Mouse (Mus musculus) macrophage (primary cell): ENCODE results near the gene Wdr11. TPM values are rescaled to one million over a fixed set of nuclear protein-coding genes. Genes with fewer than 3 reads are reported as not detected.

Experiments used
- H3K27ac ChIP-seq: fragments of 350-480 bp; formaldehyde crosslinking; 2 replicates; pipeline ENCODE4 v1.9.0; 2021
- H3K36me3 ChIP-seq: fragments of 350-480 bp; formaldehyde crosslinking; 2 replicates; pipeline ENCODE4 v1.9.0; 2021; ENCODE audit errors: inconsistent target
- H3K4me3 ChIP-seq: fragments of 350-480 bp; formaldehyde crosslinking; 2 replicates; pipeline ENCODE4 v1.9.0; 2021; ENCODE audit errors: inconsistent target
- H3K79me2 ChIP-seq: fragments of 350-480 bp; formaldehyde crosslinking; 2 replicates; pipeline ENCODE4 v1.9.0; 2021; ENCODE audit errors: inconsistent target
- WGBS: methylation state at CpG from one replicate; pipeline ENCODE4 v1.1.7; 2026; ENCODE audit warnings: inconsistent platforms; ENCODE audit not compliant: missing documents; 5-methylcytosine and 5-hydroxymethylcytosine counted together
- polyA plus RNA-seq: library from polyadenylated mRNA; stranded (reverse); fragments of 250-400 nt; gene quantifications from 3 replicates; pipeline ENCODE4 v1.2.4, GENCODE M21; 2018; ENCODE audit warnings: inconsistent platforms
- total RNA-seq, 78 experiments: library from RNA; depleted of rRNA; stranded (reverse); fragments of 250-400 nt; gene quantifications; 1 replicate in 9 of 78; 2 replicates in 24 of 78; 3 replicates in 43 of 78; 4 replicates in 2 of 78; pipeline ENCODE4 v1.2.4; 2018; ENCODE audit warnings: inconsistent platforms in 56 of 78

The Wdr11 gene
- 100 to 1,000 TPM in 24 of 26 experiments, 10 to 100 TPM in 2; 94.8 to 286 (median 147) TPM for total RNA-seq (2018; cell fraction: chromatin; rRNA removed)
- 10 to 100 TPM; 30.8 to 72.6 (median 42.5) TPM for total RNA-seq (2018; cell fraction: cytosol; rRNA removed)
- 100 to 1,000 TPM in 10 of 26 experiments, 10 to 100 TPM in 16; 57.7 to 172 (median 81.8) TPM for total RNA-seq (2018; cell fraction: nucleus; rRNA removed)
- 42.8 to 53.4 TPM (median 50.1 TPM) in 3 replicates for polyA plus RNA-seq

GRCm38 (mm10) chr7:129591371-129592131 lies at the start of gene Wdr11:
Gene Wdr11, plus strand, starts transcription at chr7:129591863.
- Histone ChIP-seq H3K36me3 (peaks cover 13% of the 10 kb centered on the region; the same call in 1 of the 2 replicates), H3K27ac (peak within 1 kb of the TSS; percentile 88), H3K79me2 (peaks cover 47% of the 10 kb centered on the region), H3K4me3 (peak within 1 kb of the TSS; percentile 92)
- 5% methylated on average over 37 of the region's 37 CpGs for WGBS

- no peak overlapping the region for H3K4me3 ChIP-seq
- no peak overlapping the region for H3K27ac ChIP-seq
- 91% methylated on average over 1 of the region's 1 CpGs for WGBS
- no peaks in the 10 kb centered on the region for H3K36me3 ChIP-seq
- no peaks in the 10 kb centered on the region for H3K79me2 ChIP-seq
Measured at GRCm38 (mm10) chr7:129567541-129567940, 24.1 kb upstream of the Wdr11 start.

DNA sequence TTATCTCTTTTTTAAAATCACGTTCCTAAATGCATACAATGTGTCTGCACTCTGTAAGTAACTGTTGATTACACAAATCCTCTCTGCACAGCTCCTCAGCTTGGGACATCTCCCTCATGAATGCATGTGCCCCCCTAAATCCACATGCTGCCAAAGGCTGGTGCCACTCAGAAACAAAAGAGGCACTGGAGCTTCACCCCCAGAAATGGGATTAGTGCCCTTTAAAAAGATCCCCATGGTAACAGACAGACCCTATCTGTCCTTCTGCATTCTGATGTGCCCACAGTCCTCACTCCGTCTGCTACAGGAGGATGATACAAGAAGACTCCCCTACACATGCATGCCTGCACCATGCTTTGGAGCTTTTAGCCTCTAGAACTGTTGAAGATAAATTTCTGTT lies 23.3 kb upstream of the Wdr11 start:
- no peak overlapping the region for H3K4me3 ChIP-seq
- H3K79me2 ChIP-seq: no peaks in the 10 kb centered on the region
- H3K36me3 ChIP-seq: no peaks in the 10 kb centered on the region
- WGBS: 96% methylated on average over 2 of the region's 2 CpGs
- no peak overlapping the region for H3K27ac ChIP-seq

DNA sequence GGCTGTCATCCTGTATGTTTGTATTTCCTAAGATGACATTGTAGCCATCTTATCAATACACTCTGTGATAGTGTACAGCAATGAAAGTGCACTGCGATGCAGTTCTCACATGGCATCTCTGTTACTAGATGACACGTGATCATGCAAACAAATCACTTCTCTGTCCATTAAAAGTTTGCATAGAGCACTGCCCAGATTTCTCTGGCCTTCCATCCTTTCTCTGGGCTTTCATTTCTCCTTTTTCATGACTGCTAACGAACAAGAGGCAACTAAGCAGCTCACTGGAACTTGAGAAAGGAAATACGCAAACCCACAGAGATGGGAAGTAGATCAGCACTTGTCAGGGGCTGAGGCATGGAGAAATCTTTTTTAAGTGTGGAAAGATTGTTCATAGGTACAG lies 17.2 kb upstream of the Wdr11 start:
- H3K27ac ChIP-seq: peak overlapping the region; percentile 98
- WGBS: 15% methylated on average over 4 of the region's 4 CpGs
- no peaks in the 10 kb centered on the region for H3K79me2 ChIP-seq
- no peaks in the 10 kb centered on the region for H3K36me3 ChIP-seq
- no peak overlapping the region for H3K4me3 ChIP-seq

DNA sequence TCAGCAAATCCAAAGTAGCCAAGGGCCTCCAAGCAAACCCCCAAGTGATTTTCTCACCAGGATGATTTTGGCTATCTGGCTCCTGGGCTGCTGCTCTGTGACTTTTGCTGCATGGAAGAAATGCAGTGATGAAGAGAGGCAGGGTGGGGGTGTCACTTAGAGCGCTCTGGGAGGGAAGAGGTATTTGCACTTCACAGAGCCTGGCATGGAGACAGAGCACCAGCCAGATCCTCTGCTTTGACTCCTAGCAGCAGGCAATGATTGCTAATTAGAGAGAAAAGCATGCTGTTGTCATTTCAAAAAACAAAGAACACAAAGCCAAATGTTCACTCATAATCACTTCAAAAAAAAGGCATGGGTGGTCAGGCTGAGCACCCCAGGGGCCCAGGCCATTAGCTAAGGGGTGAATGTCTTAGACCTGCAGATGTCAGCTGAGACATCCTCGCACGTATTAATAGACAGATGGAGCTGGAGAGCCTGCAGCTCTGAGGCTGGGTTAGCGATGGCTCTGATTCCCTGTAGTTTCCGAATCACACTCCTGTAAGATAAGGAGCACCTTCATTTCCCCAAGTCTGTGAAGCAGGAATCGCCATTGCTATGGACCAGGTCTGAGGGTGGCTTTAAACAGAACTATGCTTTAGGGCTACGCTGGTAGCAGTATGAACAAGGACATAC lies 16.4 kb upstream of the Wdr11 start:
- no peaks in the 10 kb centered on the region for H3K79me2 ChIP-seq
- peak overlapping the region; percentile 98 for H3K27ac ChIP-seq
- WGBS: 56% methylated on average over 7 of the region's 7 CpGs
- H3K4me3 ChIP-seq: no peak overlapping the region
- H3K36me3 ChIP-seq: no peaks in the 10 kb centered on the region

DNA sequence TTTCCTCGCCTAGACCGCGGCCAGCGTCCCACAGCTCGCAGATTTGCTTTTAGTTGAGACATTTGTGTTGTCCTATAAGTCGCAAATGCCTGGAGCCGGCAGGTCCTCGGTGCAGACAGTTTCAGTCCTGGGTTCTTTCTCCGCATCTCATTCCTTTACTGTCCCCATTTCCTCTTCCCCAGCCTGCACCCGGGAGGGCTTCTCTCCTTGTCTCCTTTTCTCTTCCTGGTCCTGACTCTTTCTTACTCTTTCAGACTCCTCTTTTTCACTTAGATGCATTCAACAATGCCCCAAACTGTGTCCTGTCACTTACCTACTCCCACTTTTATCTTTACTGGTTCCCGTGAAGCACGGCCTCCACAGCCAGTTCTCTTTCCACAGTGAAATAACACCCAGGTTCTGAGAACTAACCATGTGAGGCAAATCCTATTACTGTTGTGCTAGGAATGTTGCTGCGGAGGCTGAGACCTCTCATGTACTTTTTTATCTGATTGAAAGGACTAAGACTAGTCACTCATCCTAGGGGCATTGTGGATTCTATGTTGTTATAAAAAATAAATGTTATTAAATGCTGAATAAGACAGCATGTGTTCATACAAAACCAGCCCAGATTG lies 576 bp downstream of the Wdr11 start:
- 1% methylated on average over 13 of the region's 13 CpGs for WGBS
- peaks cover 17% of the 10 kb centered on the region; the same call in 1 of the 2 replicates for H3K36me3 ChIP-seq

DNA sequence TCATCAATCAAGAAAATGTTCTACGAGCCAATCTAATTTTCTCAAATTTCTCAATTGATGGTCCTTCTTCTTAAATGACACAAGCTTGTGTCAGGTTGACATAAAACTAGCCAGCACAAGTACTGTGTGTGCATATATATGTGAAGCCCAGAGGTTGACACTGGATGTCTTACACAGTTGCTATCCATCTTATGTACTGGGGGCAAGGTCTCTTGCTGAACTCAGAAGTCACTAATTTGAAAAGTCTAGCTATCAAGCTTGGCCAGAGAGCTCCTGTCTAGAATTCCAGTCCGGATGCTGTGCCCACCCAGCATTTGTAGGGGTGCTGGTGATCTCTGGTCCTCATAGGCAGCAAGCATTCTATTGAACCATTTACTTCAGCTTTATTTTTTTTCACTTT lies 5.5 kb downstream of the Wdr11 start:
- H3K4me3 ChIP-seq: no peak overlapping the region

More for the DNA sequence above, 576 bp downstream of the Wdr11 start:
- H3K4me3 ChIP-seq: peak overlapping the region; percentile 92
- peak overlapping the region; percentile 88 for H3K27ac ChIP-seq
- H3K79me2 ChIP-seq: peaks cover 53% of the 10 kb centered on the region

DNA sequence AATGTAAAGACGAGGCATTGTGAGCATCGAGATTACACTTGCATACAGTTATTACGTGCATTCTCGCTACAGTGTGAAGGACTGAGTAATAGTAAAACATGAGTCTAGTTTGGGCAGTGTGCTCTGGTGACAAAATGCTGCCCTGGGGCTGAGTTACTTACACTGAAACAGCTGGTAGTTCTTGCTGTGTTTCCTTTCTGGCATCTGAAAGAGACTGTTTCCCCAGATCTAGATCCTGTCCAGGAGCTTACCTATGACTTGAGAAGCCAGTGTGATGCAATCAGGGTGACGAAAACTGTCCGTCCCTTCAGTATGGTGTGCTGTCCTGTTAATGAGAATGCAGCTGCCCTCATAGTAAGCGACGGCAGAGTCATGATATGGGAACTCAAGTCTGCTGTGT lies 14.6 kb downstream of the Wdr11 start:
- peaks cover 98% of the 10 kb centered on the region for H3K36me3 ChIP-seq

More for the DNA sequence above, 5.5 kb downstream of the Wdr11 start:
- 88% methylated on average over 2 of the region's 2 CpGs for whole genome bisulfite sequencing
- peaks cover 55% of the 10 kb centered on the region for H3K36me3 ChIP-seq
- H3K27ac ChIP-seq: no peak overlapping the region
- H3K79me2 ChIP-seq: peaks cover 63% of the 10 kb centered on the region

GRCm38 (mm10) chr7:129621141-129621540 lies 29.5 kb downstream of the Wdr11 start:
- Histone ChIP-seq H3K4me3 (no peak overlapping the region), H3K27ac (no peak overlapping the region), H3K36me3 (peaks cover 86% of the 10 kb centered on the region), H3K79me2 (no peaks in the 10 kb centered on the region)
- 94% methylated on average over 5 of the region's 5 CpGs for WGBS

More for the DNA sequence above, 14.6 kb downstream of the Wdr11 start:
- Histone ChIP-seq H3K79me2 (no peaks in the 10 kb centered on the region; the same call in 1 of the 2 replicates), H3K4me3 (no peak overlapping the region), H3K27ac (no peak overlapping the region)
- 97% methylated on average over 5 of the region's 8 CpGs for WGBS

DNA sequence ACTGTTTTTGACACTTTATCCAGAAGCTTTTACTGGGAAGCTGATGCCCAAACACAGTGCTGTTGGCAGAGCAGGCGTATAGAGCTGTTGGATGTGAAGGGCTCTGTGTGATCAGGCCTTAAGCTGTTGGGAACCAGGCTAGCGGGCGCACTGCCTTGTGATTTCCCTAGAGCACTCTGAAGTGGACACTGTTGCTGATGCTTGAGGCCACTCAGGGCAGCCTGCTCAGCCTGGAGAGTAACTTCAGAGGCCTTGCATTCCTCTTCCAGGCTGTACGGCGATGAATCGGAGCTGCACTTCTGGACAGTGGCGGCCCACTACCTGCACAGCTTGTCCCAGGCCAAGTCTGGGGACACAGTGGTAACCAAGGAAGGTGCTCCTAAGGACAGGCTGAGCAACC lies 38.7 kb downstream of the Wdr11 start:
- Histone ChIP-seq H3K36me3 (peaks cover 97% of the 10 kb centered on the region), H3K4me3 (no peak overlapping the region), H3K27ac (no peak overlapping the region), H3K79me2 (no peaks in the 10 kb centered on the region)
- 97% methylated on average over 7 of the region's 7 CpGs for WGBS

- no peak overlapping the region for H3K27ac ChIP-seq
- WGBS: 97% methylated on average over 6 of the region's 6 CpGs
- H3K36me3 ChIP-seq: peaks cover 96% of the 10 kb centered on the region
- no peaks in the 10 kb centered on the region for H3K79me2 ChIP-seq
- no peak overlapping the region for H3K4me3 ChIP-seq
Measured at GRCm38 (mm10) chr7:129631453-129631852, 39.8 kb downstream of the Wdr11 start.

DNA sequence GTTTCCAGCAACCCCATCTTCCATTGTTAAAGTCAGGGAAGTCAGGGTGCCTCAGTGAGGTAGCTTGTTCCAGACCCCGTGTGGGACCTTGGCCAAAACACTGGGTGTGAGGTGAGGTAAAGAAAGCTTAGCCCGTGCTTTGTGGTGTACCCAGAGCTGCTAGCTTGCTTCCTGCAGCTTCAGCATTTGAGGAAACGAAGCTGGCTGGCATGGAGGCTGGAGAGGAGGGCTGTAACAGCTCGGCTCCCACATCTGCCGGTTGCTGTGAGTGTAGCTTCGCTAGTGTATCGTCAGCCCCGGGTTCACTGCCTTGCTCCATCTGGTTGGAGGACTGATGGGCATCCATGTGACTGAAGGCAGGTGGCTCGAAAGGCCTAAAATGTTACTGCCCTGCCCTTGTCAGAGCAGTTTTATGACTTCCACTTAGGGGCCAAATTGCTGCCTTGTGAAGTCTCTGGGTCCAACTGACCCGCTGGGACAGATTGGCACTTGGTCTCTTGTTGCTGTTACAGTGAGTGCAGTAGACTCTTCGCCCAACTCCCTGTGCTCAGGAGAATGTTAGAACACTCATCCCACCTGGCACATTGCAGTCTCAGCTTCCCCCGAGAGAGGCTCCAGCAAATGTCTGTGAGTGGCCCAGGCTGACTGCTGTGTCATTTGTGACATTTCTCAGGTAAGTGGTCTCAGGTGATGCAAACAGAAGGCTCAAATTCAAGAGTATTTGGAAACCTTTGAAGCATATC lies 44.4 kb downstream of the Wdr11 start:
- Histone ChIP-seq H3K27ac (no peak overlapping the region), H3K36me3 (peaks cover 55% of the 10 kb centered on the region), H3K4me3 (no peak overlapping the region), H3K79me2 (no peaks in the 10 kb centered on the region)
- WGBS: 47% methylated on average over 12 of the region's 12 CpGs

DNA sequence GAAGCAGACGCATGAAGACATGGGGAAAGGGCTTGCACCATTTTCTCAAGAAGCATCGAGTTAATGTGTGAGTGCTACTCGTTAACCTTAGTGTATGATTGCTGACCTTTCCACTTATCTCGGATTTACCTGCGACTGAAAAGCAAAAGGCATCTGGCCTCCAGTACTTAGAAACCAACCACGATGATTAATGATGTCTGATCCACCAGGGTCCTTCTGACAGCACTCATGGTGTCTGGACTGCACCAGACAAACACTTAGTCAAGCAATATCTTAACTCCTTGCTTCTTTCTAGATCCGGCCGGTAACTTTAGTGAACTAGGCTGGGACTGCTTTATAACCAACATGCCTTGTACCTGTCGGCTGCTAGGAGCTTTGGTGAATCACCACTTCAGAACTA lies 45.3 kb downstream of the Wdr11 start:
- Histone ChIP-seq H3K36me3 (peaks cover 46% of the 10 kb centered on the region), H3K4me3 (no peak overlapping the region), H3K27ac (no peak overlapping the region), H3K79me2 (no peaks in the 10 kb centered on the region)
- 96% methylated on average over 9 of the region's 9 CpGs for WGBS

GRCm38 (mm10) chr7:129637906-129638475 lies 46.3 kb downstream of the Wdr11 start:
- peaks cover 36% of the 10 kb centered on the region for H3K36me3 ChIP-seq
- 95% methylated on average over 5 of the region's 5 CpGs for WGBS
- no peak overlapping the region for H3K27ac ChIP-seq
- H3K79me2 ChIP-seq: no peaks in the 10 kb centered on the region
- H3K4me3 ChIP-seq: no peak overlapping the region
